20 mouse cellular contexts compared by ENCODE assay signal in the genomic region with DNA sequence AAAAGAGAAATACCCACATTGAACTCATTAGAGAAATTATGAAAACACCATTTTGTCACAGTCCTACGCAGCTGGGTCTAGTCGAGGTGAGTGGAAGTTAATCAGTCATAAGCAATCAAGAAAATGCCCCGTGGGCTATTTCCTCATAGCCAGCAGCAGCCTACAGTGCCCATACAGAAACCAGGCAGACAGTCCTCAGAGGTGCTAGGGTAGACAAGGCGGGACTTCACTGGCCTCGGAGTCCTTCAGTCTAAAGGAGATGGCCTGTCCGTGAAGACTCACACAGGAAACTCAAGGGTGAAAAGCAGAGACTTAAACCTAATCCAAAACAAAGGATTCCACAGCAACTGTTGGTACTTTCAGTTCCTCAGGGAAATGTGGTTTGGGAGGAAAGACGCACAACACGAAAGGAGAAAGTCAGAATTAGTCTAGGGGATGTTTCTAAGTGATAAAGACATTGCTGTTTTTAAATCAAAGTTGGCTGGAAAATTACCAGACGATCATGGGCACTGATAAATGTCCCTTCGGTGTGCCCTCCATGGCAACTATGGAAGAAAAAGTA.
"Had no signal": no experiment of that assay in that cellular context is flagged by ENCODE, and none has a peak within 500 bp of the region (broad histone marks: within the 10 kb centered on the region; RNA-seq: fewer than 3 reads in every experiment).

No protein-coding gene starts in this region.

- ATAC-seq: liver, postnatal 0 days; lung, postnatal 0 days had no signal

- H3K9me3 ChIP-seq: limb, embryonic 12.5 days; limb, embryonic 15.5 days; neural tube, embryonic 13.5 days had no signal

- H3K9ac ChIP-seq: limb, embryonic 12.5 days; limb, embryonic 15.5 days; liver, embryonic 14.5 days; liver, postnatal 0 days; lung, embryonic 14.5 days; neural tube, embryonic 13.5 days had no signal

- H3K4me3 ChIP-seq: limb, embryonic 12.5 days; limb, embryonic 15.5 days; myocyte; neural tube, embryonic 13.5 days had no signal

- H3K36me3 ChIP-seq: limb, embryonic 12.5 days; limb, embryonic 15.5 days; neural tube, embryonic 13.5 days had no signal

- DNase-seq: kidney, adult 8-10 months; kidney, postnatal 14 days; kidney, postnatal 4 days; liver, postnatal 0 days; lung, embryonic 14.5 days; midbrain, embryonic 14.5 days; retina, postnatal 1 day; right cerebral cortex, postnatal 25 days; thymus, adult 2 months; thymus, postnatal 14 days; thymus, postnatal 4 days had no signal

- H3K4me2 ChIP-seq: limb, embryonic 12.5 days; limb, embryonic 15.5 days; liver, embryonic 11.5 days; lung, embryonic 14.5 days; midbrain, embryonic 11.5 days; neural tube, embryonic 13.5 days had no signal

- H3K27ac ChIP-seq: limb, embryonic 12.5 days; limb, embryonic 15.5 days; liver, embryonic 14.5 days; macrophage; neural tube, embryonic 13.5 days had no signal

- H3K27me3 ChIP-seq: limb, embryonic 12.5 days; limb, embryonic 15.5 days; neural tube, embryonic 13.5 days had no signal

- H3K4me1 ChIP-seq: limb, embryonic 12.5 days; limb, embryonic 15.5 days had no signal
